Mouse (Mus musculus) CH12.LX (cell line): ENCODE results near the gene Saxo2.

Experiments used
- CTCF ChIP-seq, 2 experiments: IDR thresholded peaks in 1 of 2; conservative IDR thresholded peaks in 1 of 2; 2 replicates each; pipeline ENCODE4 v1.5.1; 2011 to 2012; ENCODE audit warnings: low read depth in 2 of 2, low read length in 2 of 2, improper control_type of control experiment in 1 of 2, inconsistent platforms in 1 of 2, mild to moderate bottlenecking in 1 of 2, moderate library complexity in 1 of 2
- E2F4 ChIP-seq: IDR thresholded peaks from 2 replicates; pipeline ENCODE4 v1.6.1; 2011; ENCODE audit warnings: low read depth, low read length, improper control_type of control experiment; ENCODE audit not compliant: insufficient replicate concordance
- MXI1 ChIP-seq: IDR thresholded peaks from 2 replicates; pipeline ENCODE4 v1.6.1; 2011; ENCODE audit warnings: mild to moderate bottlenecking, low read depth, low read length, improper control_type of control experiment
- POLR2A ChIP-seq: IDR thresholded peaks from 2 replicates; pipeline ENCODE4 v1.6.1; 2011; ENCODE audit warnings: low read depth, mild to moderate bottlenecking, improper control_type of control experiment, low read length
- ZNF384 ChIP-seq: IDR thresholded peaks from 2 replicates; pipeline ENCODE4 v1.6.1; 2012; ENCODE audit warnings: low read depth, low read length, improper control_type of control experiment, inconsistent platforms

DNA sequence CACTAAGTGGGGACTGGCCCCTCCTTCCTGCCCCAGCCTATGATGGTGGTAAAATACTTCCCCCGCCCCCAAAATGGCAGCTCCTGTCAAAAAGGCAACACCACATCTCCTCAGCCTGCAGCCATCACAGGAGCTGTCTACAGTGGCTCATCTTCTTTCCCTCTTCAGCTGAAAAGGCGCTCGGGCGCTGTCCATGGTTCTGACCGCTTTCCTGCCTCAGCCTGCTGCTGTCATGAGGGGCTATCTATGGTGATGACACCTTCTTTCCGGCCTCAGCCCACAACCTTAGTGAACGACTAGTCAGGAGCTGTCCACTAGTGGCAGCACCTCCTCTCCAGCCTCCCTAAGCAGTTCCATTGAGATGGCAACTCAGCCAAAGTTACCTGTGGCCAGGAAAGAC is 23.0 kb downstream of the Saxo2 start:
- no peak for TF ChIP-seq CTCF (conservative IDR thresholded peaks at IDR 0.05 in 1 of 2, IDR thresholded peaks at IDR 0.05 in 1 of 2; ENCODE audit: low read depth in 2 of 2, low read length in 2 of 2)
- no peak for TF ChIP-seq MXI1
- no peak for TF ChIP-seq POLR2A
- TF ChIP-seq E2F4 = no peak
- no peak for TF ChIP-seq ZNF384
